9 mouse cellular contexts compared by ENCODE assay signal in genomic region chr6:21987554-21987953, GRCm38 (mm10). TPM values are rescaled to one million over a fixed set of nuclear protein-coding genes. Genes with fewer than 3 reads are reported as not detected.
DNase-seq lines count a peak whose midpoint lies in the region; ATAC-seq and TF ChIP-seq lines count a peak whose summit lies in the region.
"Had no signal": no experiment of that assay in that cellular context is flagged by ENCODE, and none has a peak within 500 bp of the region (broad histone marks: within the 10 kb centered on the region; RNA-seq: fewer than 3 reads in every experiment).

No protein-coding gene starts in this region.

- no peak overlapping the region for H3K9ac ChIP-seq in forebrain, embryonic 13.5 days
- no peak overlapping the region for H3K9ac ChIP-seq in heart, embryonic 14.5 days (ENCODE audit: low read length)
- no peak overlapping the region for H3K9ac ChIP-seq in liver, embryonic 14.5 days (replicated peaks)

- H3K36me3 ChIP-seq in forebrain, embryonic 10.5 days (replicated peaks): no peaks in the 10 kb centered on the region
- no peaks in the 10 kb centered on the region for H3K36me3 ChIP-seq in forebrain, embryonic 13.5 days (ENCODE audit: poor library complexity, severe bottlenecking)
- H3K36me3 ChIP-seq in heart, embryonic 14.5 days (ENCODE audit: control insufficient read depth, insufficient read depth, low read length): no peaks in the 10 kb centered on the region
- no peaks in the 10 kb centered on the region for H3K36me3 ChIP-seq in liver, embryonic 14.5 days (replicated peaks; ENCODE audit: control insufficient read depth, insufficient read depth, low read depth)
- H3K36me3 ChIP-seq: midbrain, embryonic 12.5 days had no signal

- TF ChIP-seq CTCF in liver, embryonic 14.5 days (IDR thresholded peaks at IDR 0.05; ENCODE audit: low read depth): no peak

- WGBS in forebrain, embryonic 10.5 days: 69% methylated on average over 2 of the region's 2 CpGs
- WGBS in forebrain, embryonic 13.5 days: 87% methylated on average over 2 of the region's 2 CpGs
- WGBS in heart, embryonic 14.5 days: 87% methylated on average over 2 of the region's 2 CpGs
- 73% methylated on average over 2 of the region's 2 CpGs for WGBS in liver, embryonic 14.5 days (ENCODE audit: insufficient replicate concordance)

- ATAC-seq in forebrain, embryonic 13.5 days: no peak
- no peak for ATAC-seq in heart, embryonic 14.5 days (ENCODE audit: insufficient number of reproducible peaks, insufficient read depth, low FRiP score, low read depth)
- ATAC-seq in liver, embryonic 14.5 days (ENCODE audit: insufficient read depth): no peak

- H3K4me3 ChIP-seq in forebrain, embryonic 10.5 days: peak overlapping the region; percentile 54
- H3K4me3 ChIP-seq in forebrain, embryonic 13.5 days: no peak overlapping the region
- peak overlapping the region in 1 of 2 experiments; percentile 40; a peak in 1 of 4 replicates for H3K4me3 ChIP-seq in heart, embryonic 14.5 days (ENCODE audit: control insufficient read depth in 1 of 2, insufficient read depth in 1 of 2, low read depth in 1 of 2, low read length in 2 of 2)
- no peak overlapping the region for H3K4me3 ChIP-seq in liver, embryonic 14.5 days (ENCODE audit: insufficient read depth in 1 of 2, low read depth in 2 of 2, low read length in 2 of 2)

- intact Hi-C loops in left cerebral cortex, postnatal 4 days (cut with DNase I): loop anchor here (5.0 kb wide), 1 partner anchor 80 kb away; no protein-coding TSS in a partner anchor

- no peak for TF ChIP-seq EP300 in liver, embryonic 14.5 days (IDR thresholded peaks at IDR 0.05; ENCODE audit: low read depth)

- H3K9me3 ChIP-seq in forebrain, embryonic 10.5 days: no peaks in the 10 kb centered on the region
- no peaks in the 10 kb centered on the region for H3K9me3 ChIP-seq in forebrain, embryonic 13.5 days (replicated peaks)
- no peaks in the 10 kb centered on the region for H3K9me3 ChIP-seq in heart, embryonic 14.5 days (ENCODE audit: control insufficient read depth, low read length)
- H3K9me3 ChIP-seq in liver, embryonic 14.5 days (ENCODE audit: control insufficient read depth, low read length): no peaks in the 10 kb centered on the region
- H3K9me3 ChIP-seq: midbrain, embryonic 12.5 days had no signal

- no peak overlapping the region for H3K4me2 ChIP-seq in forebrain, embryonic 13.5 days
- H3K4me2 ChIP-seq in heart, embryonic 14.5 days (ENCODE audit: low read length): peak overlapping the region; percentile 84
- peak overlapping the region; percentile 22; the same call in 1 of the 2 replicates for H3K4me2 ChIP-seq in liver, embryonic 14.5 days (ENCODE audit: low read depth)

- no peak for DNase-seq in forebrain, embryonic 10.5 days (ENCODE audit: extremely low spot score, low spot score)
- peak; percentile 20 for DNase-seq in kidney, postnatal 10 days
- DNase-seq in kidney, postnatal 25 days: no peak
- DNase-seq in liver, embryonic 14.5 days (ENCODE audit: low read depth in 3 of 3, low spot score in 3 of 3): no peak
- no peak for DNase-seq in left cerebral cortex, postnatal 4 days
- DNase-seq in layer of hippocampus, adult 11-12 months (ENCODE audit: low spot score): no peak

- H3K27me3 ChIP-seq in forebrain, embryonic 10.5 days (ENCODE audit: poor library complexity, severe bottlenecking): peaks cover 41% of the 10 kb centered on the region
- peaks cover 34% of the 10 kb centered on the region for H3K27me3 ChIP-seq in forebrain, embryonic 13.5 days
- H3K27me3 ChIP-seq in heart, embryonic 14.5 days (ENCODE audit: control insufficient read depth, insufficient read depth, low read length): no peaks in the 10 kb centered on the region
- H3K27me3 ChIP-seq in liver, embryonic 14.5 days (ENCODE audit: control insufficient read depth, insufficient read depth, low read length): peaks cover 24% of the 10 kb centered on the region

- H3K4me1 ChIP-seq in forebrain, embryonic 10.5 days: peaks cover 19% of the 10 kb centered on the region
- peaks cover 17% of the 10 kb centered on the region for H3K4me1 ChIP-seq in forebrain, embryonic 13.5 days
- H3K4me1 ChIP-seq in heart, embryonic 14.5 days (ENCODE audit: control insufficient read depth in 2 of 2, insufficient read depth in 2 of 2, low read length in 2 of 2): no peaks in the 10 kb centered on the region; a peak in 1 of 4 replicates
- H3K4me1 ChIP-seq in liver, embryonic 14.5 days (replicated peaks; ENCODE audit: control insufficient read depth in 2 of 2, insufficient read depth in 2 of 2, low read length in 1 of 2): no peaks in the 10 kb centered on the region

- H3K27ac ChIP-seq in forebrain, embryonic 10.5 days: peak overlapping the region; percentile 77
- no peak overlapping the region for H3K27ac ChIP-seq in forebrain, embryonic 13.5 days
- H3K27ac ChIP-seq in heart, embryonic 14.5 days (replicated peaks in 1 of 2; ENCODE audit: control insufficient read depth in 1 of 2, insufficient read depth in 1 of 2, low read depth in 2 of 2, low read length in 2 of 2): no peak overlapping the region
- H3K27ac ChIP-seq in liver, embryonic 14.5 days: no peak overlapping the region
- H3K27ac ChIP-seq: midbrain, embryonic 12.5 days had no signal

RNA-seq across cellular contexts. Expression of gene Cped1, which starts 1.8 kb away (rescaled TPM):
- polyA plus RNA-seq in forebrain, embryonic 10.5 days (2016; fragmentation: Nextera tagmentation; extraction: Ambion mirVana): 24.3 and 25.5 TPM in 2 replicates
- 2.7 and 3.0 TPM in 2 replicates for polyA plus RNA-seq in forebrain, embryonic 13.5 days (2015; fragmentation: Nextera tagmentation; extraction: Ambion mirVana)
- 5.5 and 6.9 TPM in 2 replicates for polyA plus RNA-seq in heart, embryonic 14.5 days (2014; fragmentation: Nextera tagmentation; extraction: Ambion mirVana)
- polyA plus RNA-seq in liver, embryonic 14.5 days (2012; rRNA removed): 1.2 and 1.8 TPM in 2 replicates
- polyA plus RNA-seq in liver, embryonic 14.5 days (2014; fragmentation: Nextera tagmentation; extraction: Ambion mirVana): 2.5 and 3.3 TPM in 2 replicates
- total RNA-seq in left cerebral cortex, postnatal 4 days (2021): 1 to 10 TPM; 2.8 to 5.9 TPM

RNA-seq across cellular contexts. Expression of gene Ing3, which starts 38.2 kb away (rescaled TPM):
- 48.4 and 59.5 TPM in 2 replicates for polyA plus RNA-seq in forebrain, embryonic 10.5 days (2016; fragmentation: Nextera tagmentation; extraction: Ambion mirVana)
- polyA plus RNA-seq in forebrain, embryonic 13.5 days (2015; fragmentation: Nextera tagmentation; extraction: Ambion mirVana): 69.6 and 75.6 TPM in 2 replicates
- 30.6 and 31.9 TPM in 2 replicates for polyA plus RNA-seq in heart, embryonic 14.5 days (2014; fragmentation: Nextera tagmentation; extraction: Ambion mirVana)
- polyA plus RNA-seq in liver, embryonic 14.5 days (2012; rRNA removed): 3.6 and 5.5 TPM in 2 replicates
- polyA plus RNA-seq in liver, embryonic 14.5 days (2014; fragmentation: Nextera tagmentation; extraction: Ambion mirVana): 16.1 and 16.6 TPM in 2 replicates
- total RNA-seq in left cerebral cortex, postnatal 4 days (2021): 10 to 100 TPM; 21.8 to 22.8 TPM
